Mouse (Mus musculus) liver, embryonic 14.5 days (tissue): Measurements from ENCODE around the gene Slc25a45. TPM values are rescaled to one million over a fixed set of nuclear protein-coding genes. Genes with fewer than 3 reads are reported as not detected.
A peak's percentile ranks its signal among the peaks of the same experiment; 100 is the strongest.

Source experiments
- ATAC-seq: fragments of 200-750 bp; cut with Nextera tagmentation; 2 replicates; pipeline ENCODE4 v1.8.0; 2017; ENCODE audit warnings: moderate number of reproducible peaks, mild to moderate bottlenecking, moderate library complexity; ENCODE audit not compliant: insufficient read depth
- DNase-seq, 3 experiments: peaks; one replicate each; pipeline ENCODE4 v3.0.0-alpha.2; 2012 to 2013; ENCODE audit warnings: low read depth in 3 of 3, low spot score in 3 of 3
- H3K27ac ChIP-seq: fragments of 300-500 bp; sonication (generic); 2 replicates; pipeline ENCODE4 v1.5.1; 2014; ENCODE audit warnings: moderate library complexity, mild to moderate bottlenecking, control low read depth, inconsistent platforms
- H3K27me3 ChIP-seq: fragments of 300-500 bp; sonication (generic); 2 replicates; pipeline ENCODE4 v1.6.1; 2014; ENCODE audit warnings: mild to moderate bottlenecking, low read length, moderate library complexity; ENCODE audit not compliant: control insufficient read depth, insufficient read depth
- H3K36me3 ChIP-seq: fragments of 300-500 bp; sonication (generic); replicated peaks from 2 replicates; pipeline ENCODE4 v1.6.1; 2014; ENCODE audit warnings: low read depth; ENCODE audit not compliant: control insufficient read depth, insufficient read depth
- H3K4me1 ChIP-seq, 2 experiments: fragments of 200-500 bp in 1 of 2; fragments of 300-500 bp in 1 of 2; sonication (generic) in 1 of 2; replicated peaks; 2 replicates each; pipeline ENCODE4 v1.6.1; 2012 to 2014; ENCODE audit warnings: antibody characterized with exemption in 1 of 2, inconsistent platforms in 1 of 2, low read length in 1 of 2; ENCODE audit not compliant: control insufficient read depth in 2 of 2, insufficient read depth in 2 of 2
- H3K4me2 ChIP-seq: fragments of 300-500 bp; sonication (generic); 2 replicates; pipeline ENCODE4 v1.6.1; 2014; ENCODE audit warnings: low read depth, mild to moderate bottlenecking, control low read depth, moderate library complexity
- H3K4me3 ChIP-seq, 2 experiments: fragments of 200-500 bp in 1 of 2; fragments of 300-500 bp in 1 of 2; sonication (generic) in 1 of 2; 2 replicates each; pipeline ENCODE4 v1.5.1; 2012 to 2014; ENCODE audit warnings: low read depth in 2 of 2, low read length in 2 of 2, mild to moderate bottlenecking in 2 of 2, control low read depth in 1 of 2, inconsistent platforms in 1 of 2, moderate library complexity in 1 of 2; ENCODE audit not compliant: insufficient read depth in 1 of 2
- H3K9ac ChIP-seq: fragments of 300-500 bp; sonication (generic); replicated peaks from 2 replicates; pipeline ENCODE4 v1.6.1; 2014; ENCODE audit warnings: mild to moderate bottlenecking, control low read depth, moderate library complexity
- H3K9me3 ChIP-seq: fragments of 300-500 bp; sonication (generic); 2 replicates; pipeline ENCODE4 v1.6.1; 2016; ENCODE audit warnings: low read length, mixed read lengths; ENCODE audit not compliant: control insufficient read depth
- CTCF ChIP-seq: IDR thresholded peaks from 2 replicates; pipeline ENCODE4 v1.5.1; 2016; ENCODE audit warnings: antibody characterized with exemption, low read depth, control low read depth
- EP300 ChIP-seq: IDR thresholded peaks from 2 replicates; pipeline ENCODE4 v1.6.1; 2016; ENCODE audit warnings: antibody characterized with exemption, low read depth
- WGBS: fragments of 180-500 bp; shearing (Covaris S2); extraction: QIAGEN DNeasy Blood & Tissue Kit; methylation state at CpG from one replicate; pipeline ENCODE4 v1.1.7; 2014; ENCODE audit not compliant: insufficient replicate concordance; 5-methylcytosine and 5-hydroxymethylcytosine counted together
- polyA plus RNA-seq, 2 experiments: library from polyadenylated mRNA; depleted of rRNA in 1 of 2; stranded (reverse) in 1 of 2; unstranded in 1 of 2; fragments of >200 nt; fragmentation: Nextera tagmentation in 1 of 2; extraction: Ambion mirVana in 1 of 2; gene quantifications; 2 replicates each; pipeline versions ENCODE4 v1.2.1 to v1.2.3; 2012 to 2014

Gene Slc25a45
- polyA plus RNA-seq, 2 experiments, result 3.2 to 5.3 TPM

GRCm38 (mm10) chr19:5851481-5851971 is 26.1 kb upstream of the Slc25a45 start:
- peaks cover 44 to 46% of the 10 kb centered on the region in 2 experiments for H3K4me1 ChIP-seq
- peak overlapping the region; percentile 40 for H3K4me2 ChIP-seq
- no peaks in the 10 kb centered on the region for H3K27me3 ChIP-seq
- DNase-seq (no peak), ATAC-seq (no peak)
- 25% methylated on average over 5 of the region's 5 CpGs for WGBS
- no peaks in the 10 kb centered on the region for H3K36me3 ChIP-seq
- H3K27ac ChIP-seq, result no peak overlapping the region
- peak overlapping the region; percentile 35 for H3K9ac ChIP-seq
- no peak for TF ChIP-seq CTCF
- TF ChIP-seq EP300, result no peak
- no peak overlapping the region for H3K4me3 ChIP-seq
- no peaks in the 10 kb centered on the region for H3K9me3 ChIP-seq

- WGBS, result 73% methylated on average over 12 of the region's 12 CpGs
- Histone ChIP-seq H3K4me2 (no peak overlapping the region), H3K4me1 (peaks cover 37 to 39% of the 10 kb centered on the region in 2 experiments), H3K9ac (peak overlapping the region; percentile 35; the same call in 1 of the 2 replicates), H3K4me3 (no peak overlapping the region), H3K36me3 (no peaks in the 10 kb centered on the region), H3K27ac (no peak overlapping the region), H3K9me3 (no peaks in the 10 kb centered on the region), H3K27me3 (no peaks in the 10 kb centered on the region)
- DNase-seq (no peak), ATAC-seq (no peak)
- TF ChIP-seq CTCF (no peak), EP300 (no peak)
These were observed 25.4 kb upstream of the Slc25a45 start for GRCm38 (mm10) chr19:5852035-5852722.

DNA sequence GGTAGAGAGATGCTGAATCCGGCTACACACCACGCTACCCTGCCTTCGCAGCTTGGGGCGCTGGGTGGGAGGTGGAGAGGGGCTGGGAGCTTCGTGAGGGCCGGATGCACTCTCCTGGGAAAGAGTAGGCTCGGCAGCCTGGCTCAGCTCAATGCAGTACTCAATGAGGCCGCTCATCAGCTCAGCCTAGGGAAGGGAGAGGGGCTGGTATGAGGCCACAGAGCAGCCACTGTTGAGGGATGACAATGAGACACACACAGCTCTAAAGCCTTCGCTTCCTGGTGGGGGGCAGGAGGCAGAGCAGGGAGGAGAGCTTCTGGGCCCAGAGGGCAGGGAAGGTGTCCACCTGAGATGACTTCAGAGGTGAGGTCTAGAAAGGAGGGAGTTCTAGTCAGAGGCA is 21.0 kb upstream of the Slc25a45 start:
- Histone ChIP-seq H3K27me3 (no peaks in the 10 kb centered on the region), H3K4me1 (peaks cover 4 to 5% of the 10 kb centered on the region in 2 experiments; a peak in 3 of 4 replicates), H3K36me3 (peaks cover 6% of the 10 kb centered on the region), H3K27ac (no peak overlapping the region), H3K9me3 (no peaks in the 10 kb centered on the region), H3K4me2 (no peak overlapping the region), H3K4me3 (no peak overlapping the region), H3K9ac (no peak overlapping the region)
- TF ChIP-seq CTCF (no peak), EP300 (no peak)
- DNase-seq (no peak), ATAC-seq (no peak)
- WGBS, result 75% methylated on average over 9 of the region's 9 CpGs

- Histone ChIP-seq H3K27me3 (no peaks in the 10 kb centered on the region), H3K4me1 (no peaks in the 10 kb centered on the region), H3K9ac (no peak overlapping the region), H3K36me3 (peaks cover 14% of the 10 kb centered on the region), H3K4me2 (no peak overlapping the region), H3K27ac (no peak overlapping the region), H3K4me3 (no peak overlapping the region), H3K9me3 (no peaks in the 10 kb centered on the region)
- ATAC-seq (no peak), DNase-seq (no peak)
- WGBS, result 86% methylated on average over 14 of the region's 14 CpGs
- TF ChIP-seq EP300, result no peak
- peak; percentile 34; the same call in 1 of the 2 replicates for TF ChIP-seq CTCF
These were observed 15.1 kb upstream of the Slc25a45 start for GRCm38 (mm10) chr19:5862335-5863085.

- peaks cover 14% of the 10 kb centered on the region for H3K36me3 ChIP-seq
- no peak for ATAC-seq
- no peak for TF ChIP-seq EP300
- TF ChIP-seq CTCF, result no peak
These were observed 13.8 kb upstream of the Slc25a45 start for GRCm38 (mm10) chr19:5863776-5864175.

More at GRCm38 (mm10) chr19:5863776-5864175, 13.8 kb upstream of the Slc25a45 start:
- Histone ChIP-seq H3K9ac (no peak overlapping the region), H3K4me1 (no peaks in the 10 kb centered on the region), H3K27ac (no peak overlapping the region), H3K4me3 (no peak overlapping the region), H3K4me2 (no peak overlapping the region), H3K9me3 (no peaks in the 10 kb centered on the region), H3K27me3 (no peaks in the 10 kb centered on the region)
- DNase-seq, result no peak
- WGBS, result 89% methylated on average over 5 of the region's 5 CpGs
